Mouse (Mus musculus) forebrain, embryonic 14.5 days (tissue): Measurements from ENCODE around the gene Trh. TPM values are rescaled to one million over a fixed set of nuclear protein-coding genes. Genes with fewer than 3 reads are reported as not detected.

Experiments used
- ATAC-seq: fragments of 200-750 bp; cut with Nextera tagmentation; 2 replicates; pipeline ENCODE4 v1.8.0; 2017; ENCODE audit warnings: mild to moderate bottlenecking, moderate library complexity
- DNase-seq: peaks from one replicate; pipeline ENCODE4 v3.0.0-alpha.2; 2015; ENCODE audit warnings: low spot score
- H3K27ac ChIP-seq: fragments of 300-500 bp; sonication (generic); 2 replicates; pipeline ENCODE4 v1.5.1; 2014; ENCODE audit warnings: low read depth, mild to moderate bottlenecking, control low read depth, low read length, moderate library complexity
- H3K27me3 ChIP-seq: fragments of 300-500 bp; sonication (generic); replicated peaks from 2 replicates; pipeline ENCODE4 v1.6.1; 2014; ENCODE audit warnings: low read length, control low read depth, mixed read lengths; ENCODE audit not compliant: control insufficient read depth, insufficient read depth
- H3K36me3 ChIP-seq: fragments of 300-500 bp; sonication (generic); 2 replicates; pipeline ENCODE4 v1.6.1; 2014; ENCODE audit warnings: low read length, control low read depth; ENCODE audit not compliant: control insufficient read depth, insufficient read depth
- H3K4me1 ChIP-seq: fragments of 300-500 bp; sonication (generic); 2 replicates; pipeline ENCODE4 v1.6.1; 2014; ENCODE audit warnings: antibody characterized with exemption, low read length, control low read depth; ENCODE audit not compliant: control insufficient read depth, insufficient read depth
- H3K4me2 ChIP-seq: fragments of 300-500 bp; sonication (generic); 2 replicates; pipeline ENCODE4 v1.6.1; 2014; ENCODE audit warnings: mild to moderate bottlenecking, control low read depth, low read length
- H3K4me3 ChIP-seq: fragments of 300-500 bp; sonication (generic); 2 replicates; pipeline ENCODE4 v1.5.1; 2014; ENCODE audit warnings: low read depth, low read length, control low read depth
- H3K9ac ChIP-seq: fragments of 300-500 bp; sonication (generic); 2 replicates; pipeline ENCODE4 v1.6.1; 2014; ENCODE audit warnings: mild to moderate bottlenecking, low read length, control low read depth, moderate library complexity
- H3K9me3 ChIP-seq: fragments of 300-500 bp; sonication (generic); replicated peaks from 2 replicates; pipeline ENCODE4 v1.6.1; 2016; ENCODE audit warnings: low read length, control low read depth, mixed read lengths; ENCODE audit not compliant: control insufficient read depth
- WGBS: fragments of 180-500 bp; shearing (Covaris S2); extraction: QIAGEN DNeasy Blood & Tissue Kit; methylation state at CpG from one replicate; pipeline ENCODE4 v1.1.7; 2014; 5-methylcytosine and 5-hydroxymethylcytosine counted together
- polyA plus RNA-seq: library from polyadenylated mRNA; unstranded; fragments of >200 nt; fragmentation: Nextera tagmentation; extraction: Ambion mirVana; gene quantifications from 2 replicates; pipeline ENCODE4 v1.2.1, GENCODE M21; 2014

The Trh gene
- polyA plus RNA-seq, 1 experiment from 2014 or later, result 7.3 TPM

DNA sequence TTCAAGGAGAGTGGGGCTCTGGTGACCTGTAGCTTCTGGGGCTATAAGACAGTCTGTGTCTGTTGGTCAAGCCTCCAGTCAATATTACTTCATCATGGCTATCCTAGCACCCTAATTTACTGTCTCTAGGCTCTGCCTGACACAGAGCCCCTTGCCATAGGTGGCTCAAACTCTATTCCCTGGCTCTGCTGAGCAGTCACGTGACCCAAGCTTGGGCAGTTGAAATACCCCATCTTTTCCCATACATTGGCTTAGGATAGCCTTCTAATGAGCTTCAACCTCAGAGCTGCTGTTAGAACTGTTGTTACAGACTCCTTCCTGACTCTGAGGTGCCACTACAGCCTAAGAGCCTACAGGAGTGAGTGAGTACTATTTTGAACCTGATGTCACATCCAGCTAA lies 23.6 kb upstream of the Trh start:
- Histone ChIP-seq H3K27ac (no peak overlapping the region), H3K4me1 (no peaks in the 10 kb centered on the region; the same call in 1 of the 2 replicates), H3K9ac (no peak overlapping the region), H3K27me3 (no peaks in the 10 kb centered on the region), H3K36me3 (no peaks in the 10 kb centered on the region), H3K4me3 (no peak overlapping the region), H3K9me3 (no peaks in the 10 kb centered on the region), H3K4me2 (no peak overlapping the region)
- WGBS, result 63% methylated on average over 1 of the region's 1 CpGs
- no peak for DNase-seq
- no peak for ATAC-seq

DNA sequence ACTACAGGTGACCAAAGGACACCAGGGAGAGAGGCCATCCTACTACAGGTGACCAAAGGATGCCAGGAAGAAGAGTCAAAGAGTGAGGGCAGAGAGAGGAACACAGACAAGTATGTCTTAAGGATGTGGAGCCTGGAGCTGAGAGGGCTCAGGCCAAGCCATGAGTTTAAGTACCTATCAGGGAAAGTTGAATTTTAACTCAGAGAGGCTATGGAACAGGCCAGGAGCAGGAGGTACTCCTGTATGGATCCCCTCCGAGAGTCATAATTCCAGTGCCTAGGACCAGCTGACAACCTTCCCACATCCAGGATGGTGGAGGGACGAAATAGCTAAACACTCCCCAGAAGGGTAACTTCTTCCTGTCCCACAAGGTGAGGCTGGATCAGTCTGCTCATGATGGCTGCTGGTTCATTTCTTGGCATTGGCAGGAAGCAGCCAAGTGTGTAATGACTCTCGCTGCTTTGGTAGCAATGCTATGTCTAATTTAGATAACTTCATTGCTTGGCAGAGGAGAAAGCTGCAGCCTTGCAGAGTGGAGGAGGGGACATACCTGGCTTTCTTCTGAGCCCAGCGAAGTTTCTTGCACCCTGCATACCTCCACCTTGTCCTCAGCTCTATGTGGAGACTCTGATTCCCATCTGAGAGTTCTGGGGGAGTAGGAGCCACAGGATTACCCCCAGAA lies 16.9 kb upstream of the Trh start:
- Histone ChIP-seq H3K9me3 (no peaks in the 10 kb centered on the region), H3K9ac (no peak overlapping the region), H3K36me3 (no peaks in the 10 kb centered on the region), H3K4me2 (no peak overlapping the region), H3K4me3 (no peak overlapping the region), H3K27me3 (no peaks in the 10 kb centered on the region), H3K27ac (no peak overlapping the region), H3K4me1 (no peaks in the 10 kb centered on the region)
- DNase-seq (no peak), ATAC-seq (no peak)
- WGBS, result 77% methylated on average over 4 of the region's 4 CpGs

DNA sequence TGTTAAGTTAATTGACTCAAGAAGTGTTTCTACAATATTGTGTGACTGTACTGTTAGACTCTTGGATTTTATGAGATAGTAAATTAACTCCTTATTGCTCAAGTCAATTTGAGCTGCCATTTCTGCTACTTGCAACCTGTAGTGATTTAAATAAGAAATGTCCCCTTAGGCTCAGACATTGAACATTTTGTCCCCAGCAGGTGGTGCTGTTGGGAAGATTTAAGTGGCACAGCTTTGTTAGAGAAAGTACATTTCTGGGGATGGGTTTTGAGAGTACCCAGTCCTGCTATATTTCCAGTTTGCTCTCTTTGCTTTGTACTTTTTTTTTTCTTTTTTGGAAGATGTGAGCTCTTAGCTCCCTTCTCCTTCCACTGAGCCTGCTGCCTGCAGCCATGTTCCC lies 10.9 kb upstream of the Trh start:
- no peak overlapping the region for H3K4me3 ChIP-seq
- no peaks in the 10 kb centered on the region for H3K27me3 ChIP-seq
- ATAC-seq (no peak), DNase-seq (no peak)
- no peak overlapping the region for H3K27ac ChIP-seq
- no peak overlapping the region for H3K9ac ChIP-seq
- H3K4me1 ChIP-seq, result no peaks in the 10 kb centered on the region
- 0 out of 2 replicates have a peak, but pooled peaks cover 3% of the 10 kb centered on the region for H3K9me3 ChIP-seq
- no peak overlapping the region for H3K4me2 ChIP-seq
- no peaks in the 10 kb centered on the region for H3K36me3 ChIP-seq

DNA sequence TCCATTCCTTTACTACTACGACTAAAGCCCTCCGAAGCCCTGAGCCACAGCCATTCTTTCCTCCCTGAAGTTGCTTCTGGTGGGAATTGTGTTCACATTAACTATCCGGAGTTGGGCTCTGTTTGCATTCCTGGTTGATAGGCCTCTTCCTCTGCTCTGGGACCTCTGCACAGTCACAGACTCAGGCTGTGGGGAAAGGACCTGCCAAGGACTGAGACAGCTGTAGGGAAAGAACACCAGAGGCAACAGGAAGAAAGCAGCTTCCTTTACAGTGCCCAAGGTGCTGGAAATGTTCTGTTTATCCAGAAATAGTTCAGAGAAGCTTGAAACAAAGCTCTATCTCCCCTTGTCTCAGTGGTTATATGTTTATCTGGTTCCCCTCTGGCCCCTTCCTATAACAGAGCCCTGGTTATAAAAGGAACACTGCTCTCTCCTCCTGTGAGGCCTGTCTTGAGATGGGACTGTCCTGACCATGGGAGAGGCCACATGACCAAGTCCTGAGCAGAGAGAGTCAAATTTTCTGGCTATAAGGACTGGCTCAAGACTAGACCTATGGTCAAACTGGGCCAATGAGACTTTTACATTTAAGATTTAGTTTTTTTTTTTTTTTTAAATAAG lies 8.9 kb upstream of the Trh start:
- Histone ChIP-seq H3K4me2 (no peak overlapping the region), H3K4me3 (no peak overlapping the region), H3K9ac (no peak overlapping the region), H3K36me3 (no peaks in the 10 kb centered on the region), H3K9me3 (0 out of 2 replicates have a peak, but pooled peaks cover 3% of the 10 kb centered on the region), H3K27me3 (no peaks in the 10 kb centered on the region), H3K4me1 (no peaks in the 10 kb centered on the region), H3K27ac (no peak overlapping the region)
- ATAC-seq (no peak), DNase-seq (no peak)
- 90% methylated on average over 3 of the region's 3 CpGs for WGBS

DNA sequence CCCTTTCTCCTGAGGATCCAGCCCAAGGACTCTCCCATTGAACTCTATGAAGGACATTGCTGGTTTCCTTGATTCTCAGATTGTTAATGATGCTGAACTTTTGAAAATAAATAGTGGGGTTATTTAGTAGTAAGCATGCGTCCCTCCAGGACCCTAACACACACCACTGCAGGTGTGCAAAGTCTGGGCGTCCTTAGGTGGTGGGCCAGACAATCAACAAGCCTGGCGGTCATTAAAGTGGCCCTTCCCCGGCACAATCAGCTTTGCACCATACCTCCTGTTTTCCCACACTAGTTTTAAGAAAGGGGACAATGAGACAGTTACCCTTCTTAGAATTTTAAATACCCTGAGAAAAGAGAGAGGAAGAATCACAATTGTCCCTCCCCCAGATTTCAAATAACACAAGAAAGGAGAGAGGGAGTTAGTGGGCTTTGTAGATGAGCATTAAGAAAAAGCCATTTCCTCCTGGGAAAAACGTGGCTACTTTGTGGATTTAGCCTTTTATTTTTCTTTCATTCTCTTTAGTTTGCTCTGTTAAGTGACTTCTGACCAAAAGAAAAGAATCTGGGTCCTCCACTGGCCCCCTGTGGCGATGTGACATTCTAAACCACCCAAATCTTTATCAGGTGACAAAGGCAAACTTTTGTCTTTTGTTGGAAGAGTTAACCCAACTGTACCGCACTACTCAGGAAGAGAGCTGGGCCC lies 2.9 kb upstream of the Trh start:
- Histone ChIP-seq H3K27ac (no peak overlapping the region), H3K36me3 (no peaks in the 10 kb centered on the region), H3K4me3 (no peak overlapping the region), H3K27me3 (peaks cover 8% of the 10 kb centered on the region; the same call in 1 of the 2 replicates), H3K9me3 (no peaks in the 10 kb centered on the region), H3K9ac (no peak overlapping the region), H3K4me2 (no peak overlapping the region), H3K4me1 (no peaks in the 10 kb centered on the region)
- DNase-seq (no peak), ATAC-seq (no peak)
- WGBS, result 5% methylated on average over 7 of the region's 7 CpGs

DNA sequence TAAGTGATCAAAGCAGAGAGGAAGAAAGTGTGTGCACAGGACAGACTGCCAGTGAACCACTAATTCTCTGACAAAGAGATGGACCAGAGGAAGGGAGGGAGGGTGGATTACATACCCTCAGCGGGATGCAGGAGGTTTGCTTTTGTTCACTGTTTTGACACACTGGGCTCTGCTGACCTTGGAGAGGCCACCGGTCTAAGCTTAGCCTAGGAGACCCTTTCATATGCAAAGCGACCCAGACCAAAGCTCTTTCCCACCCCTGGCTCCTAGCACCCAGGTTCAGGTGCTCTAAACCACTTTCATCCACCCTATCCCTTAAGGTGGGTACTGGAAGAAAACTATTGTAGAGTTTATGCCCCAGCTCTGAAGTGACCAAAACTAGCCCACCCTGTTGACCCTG lies 1.9 kb upstream of the Trh start:
- Histone ChIP-seq H3K36me3 (no peaks in the 10 kb centered on the region), H3K27ac (no peak overlapping the region), H3K9ac (no peak overlapping the region), H3K4me3 (no peak overlapping the region), H3K4me2 (no peak overlapping the region), H3K4me1 (no peaks in the 10 kb centered on the region), H3K27me3 (peaks cover 8% of the 10 kb centered on the region; the same call in 1 of the 2 replicates), H3K9me3 (no peaks in the 10 kb centered on the region)
- DNase-seq, result no peak
- 3% methylated on average over 3 of the region's 3 CpGs for WGBS
- ATAC-seq, result no peak

DNA sequence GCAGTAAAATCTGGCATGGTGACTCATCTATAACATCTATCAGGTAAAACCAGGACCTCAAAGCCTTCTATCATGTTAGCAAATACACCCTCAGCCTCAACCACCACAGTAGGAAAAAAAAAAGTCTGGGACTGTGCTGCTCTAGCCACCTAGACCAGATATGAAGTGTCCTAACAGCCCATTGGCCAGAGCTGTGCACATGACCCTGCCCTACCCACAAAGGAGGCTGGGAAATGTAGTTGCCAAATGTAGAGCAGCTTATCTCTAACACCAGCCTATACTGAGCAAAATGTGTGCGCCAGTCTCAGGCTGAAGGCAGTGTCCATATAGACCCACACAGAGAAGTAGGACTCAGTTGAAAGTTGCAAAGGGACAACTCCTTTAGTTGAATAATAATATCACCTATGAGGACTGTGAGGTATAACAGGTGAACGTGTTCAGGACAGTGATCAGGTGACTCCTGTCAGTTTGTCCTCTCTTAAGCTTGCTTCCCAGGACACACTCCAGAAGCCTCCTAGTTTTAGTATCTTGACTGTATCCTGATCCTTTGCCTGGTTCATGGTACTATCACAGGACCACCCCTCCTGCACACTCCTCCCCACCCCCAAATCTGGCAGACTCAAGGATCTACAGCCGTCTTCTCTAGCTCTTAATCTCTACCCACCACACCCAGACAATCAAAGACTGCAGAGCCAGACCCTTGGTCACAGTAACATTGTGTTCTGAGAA lies 3.1 kb downstream of the Trh start:
- DNase-seq (peak; percentile 61), ATAC-seq (peak; percentile 93)
- Histone ChIP-seq H3K27me3 (peaks cover 8% of the 10 kb centered on the region; the same call in 1 of the 2 replicates), H3K4me1 (no peaks in the 10 kb centered on the region), H3K27ac (no peak overlapping the region), H3K4me2 (no peak overlapping the region), H3K4me3 (no peak overlapping the region), H3K36me3 (no peaks in the 10 kb centered on the region), H3K9ac (no peak overlapping the region), H3K9me3 (no peaks in the 10 kb centered on the region)
- 67% methylated on average over 3 of the region's 3 CpGs for WGBS

DNA sequence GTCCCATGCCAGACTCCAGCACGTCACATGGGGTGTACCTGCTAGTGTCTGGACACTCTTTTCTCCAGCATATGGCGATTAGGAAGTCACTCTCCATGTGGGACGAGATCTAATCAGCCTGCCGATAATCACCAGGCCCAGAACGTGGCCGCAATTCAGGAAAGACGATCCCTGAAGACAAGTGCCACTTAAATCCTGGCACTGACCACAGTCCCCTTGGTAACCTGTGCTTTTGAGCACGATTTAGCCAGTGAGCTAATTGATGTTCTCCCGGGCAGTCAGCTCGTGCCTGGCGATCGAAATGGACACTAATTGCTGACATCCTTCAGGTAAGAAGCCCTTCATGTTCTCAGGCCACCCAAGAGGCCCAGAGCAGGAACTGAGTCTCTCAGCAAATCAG lies 9.4 kb downstream of the Trh start:
- H3K4me3 ChIP-seq, result no peak overlapping the region
- DNase-seq (no peak), ATAC-seq (no peak)
- no peaks in the 10 kb centered on the region for H3K4me1 ChIP-seq
- no peak overlapping the region for H3K27ac ChIP-seq
- H3K4me2 ChIP-seq, result no peak overlapping the region
- no peaks in the 10 kb centered on the region for H3K27me3 ChIP-seq
- no peaks in the 10 kb centered on the region for H3K36me3 ChIP-seq
- H3K9ac ChIP-seq, result no peak overlapping the region
- 54% methylated on average over 12 of the region's 12 CpGs for WGBS
- no peaks in the 10 kb centered on the region for H3K9me3 ChIP-seq
